Mouse (Mus musculus) left cerebral cortex, postnatal 10 days (tissue): ENCODE measurements at regions not wholly inside any gene's neighbourhood (a gene's known extent, or its start where the extent isn't known, plus 50 kb on each side); places are given as distances from the start of the nearest gene placed in this dataset.
A peak's percentile ranks its signal among the peaks of the same experiment; 100 is the strongest.

ENCODE experiments used
- DNase-seq, 2 experiments: peaks; one replicate each; pipeline ENCODE4 v3.0.0; 2021 to 2022; ENCODE audit warnings: low spot score in 2 of 2, mixed read lengths in 1 of 2; ENCODE audit errors: extremely low spot score in 1 of 2
- intact Hi-C: fragments of 180-260 bp; cut with DNase I; formaldehyde crosslinking; loops from one replicate; pipeline ENCODE4 v1.15.1; 2025

GRCm38 (mm10) chr19:53476768-53477547 lies 52.0 kb upstream of the Dusp5 start:
- no peak for DNase-seq
- intact Hi-C loops = no loop called here

- intact Hi-C loops = no loop called here
- peak in 1 of 2 experiments; percentile 23 for DNase-seq
These were observed 59.7 kb upstream of the Dusp5 start for GRCm38 (mm10) chr19:53469256-53469655.

GRCm38 (mm10) chr19:53464681-53465080 lies 64.2 kb upstream of the Dusp5 start:
- intact Hi-C loops = no loop called here
- no peak for DNase-seq

- intact Hi-C loops = no loop called here
- DNase-seq = no peak
These were observed 64.8 kb upstream of the Dusp5 start for GRCm38 (mm10) chr19:53464135-53464534.

- no peak for DNase-seq
- intact Hi-C loops = no loop called here
These were observed 67.6 kb upstream of the Dusp5 start for GRCm38 (mm10) chr19:53461025-53462015.

- no peak for DNase-seq
- intact Hi-C loops = no loop called here
These were observed 68.4 kb upstream of the Dusp5 start for GRCm38 (mm10) chr19:53460312-53461024.

GRCm38 (mm10) chr19:53459407-53459788 lies 69.0 kb upstream of the Smndc1 start:
- intact Hi-C loops = no loop called here
- no peak for DNase-seq

GRCm38 (mm10) chr19:53458770-53459406 lies 68.5 kb upstream of the Smndc1 start:
- intact Hi-C loops = no loop called here
- no peak for DNase-seq

- DNase-seq = no peak
- intact Hi-C loops = no loop called here
These were observed 66.3 kb upstream of the Smndc1 start for GRCm38 (mm10) chr19:53456681-53457080.

GRCm38 (mm10) chr19:53454571-53454970 lies 64.2 kb upstream of the Smndc1 start:
- intact Hi-C loops = no loop called here

GRCm38 (mm10) chr19:53454059-53454458 lies 63.7 kb upstream of the Smndc1 start:
- peak in 1 of 2 experiments; percentile 31 for DNase-seq
- intact Hi-C loops = no loop called here

More at GRCm38 (mm10) chr19:53454571-53454970, 64.2 kb upstream of the Smndc1 start:
- no peak for DNase-seq

GRCm38 (mm10) chr19:53453317-53453947 lies 63.1 kb upstream of the Smndc1 start:
- intact Hi-C loops = no loop called here
- no peak for DNase-seq

- DNase-seq = peak in 1 of 2 experiments; percentile 57
- intact Hi-C loops = no loop called here
These were observed 62.0 kb upstream of the Smndc1 start for GRCm38 (mm10) chr19:53452360-53452759.

- intact Hi-C loops = no loop called here
These were observed 61.1 kb upstream of the Smndc1 start for GRCm38 (mm10) chr19:53451388-53451922.

GRCm38 (mm10) chr19:53450624-53451387 lies 60.4 kb upstream of the Smndc1 start:
- intact Hi-C loops = no loop called here

More at GRCm38 (mm10) chr19:53451388-53451922, 61.1 kb upstream of the Smndc1 start:
- DNase-seq = no peak

GRCm38 (mm10) chr19:53449137-53449783 lies 58.9 kb upstream of the Smndc1 start:
- intact Hi-C loops = no loop called here
- DNase-seq = no peak

More at GRCm38 (mm10) chr19:53450624-53451387, 60.4 kb upstream of the Smndc1 start:
- no peak for DNase-seq

- intact Hi-C loops = no loop called here
- DNase-seq = no peak
These were observed 57.8 kb upstream of the Smndc1 start for GRCm38 (mm10) chr19:53448206-53448605.
